Mouse (Mus musculus) neural tube, embryonic 13.5 days (tissue): ENCODE data around the gene Lrba. TPM values are rescaled to one million over a fixed set of nuclear protein-coding genes. Genes with fewer than 3 reads are reported as not detected.

ENCODE experiments used
- ATAC-seq: fragments of 200-750 bp; cut with Nextera tagmentation; 2 replicates; pipeline ENCODE4 v1.8.0; 2017; ENCODE audit warnings: low read depth, mild to moderate bottlenecking, moderate TSS enrichment, moderate library complexity
- H3K27ac ChIP-seq: fragments of 300-500 bp; sonication (generic); replicated peaks from 2 replicates; pipeline ENCODE4 v1.5.1; 2015; ENCODE audit warnings: moderate library complexity, mild to moderate bottlenecking, inconsistent platforms
- H3K27me3 ChIP-seq: fragments of 300-500 bp; sonication (generic); 2 replicates; pipeline ENCODE4 v1.6.1; 2015; ENCODE audit warnings: mild to moderate bottlenecking, inconsistent platforms
- H3K36me3 ChIP-seq: fragments of 300-500 bp; sonication (generic); 2 replicates; pipeline ENCODE4 v1.6.1; 2015; ENCODE audit warnings: mild to moderate bottlenecking, inconsistent platforms
- H3K4me1 ChIP-seq: fragments of 300-500 bp; sonication (generic); replicated peaks from 2 replicates; pipeline ENCODE4 v1.6.1; 2015; ENCODE audit warnings: inconsistent platforms
- H3K4me2 ChIP-seq: fragments of 300-500 bp; sonication (generic); 2 replicates; pipeline ENCODE4 v1.6.1; 2015; ENCODE audit warnings: inconsistent platforms, mild to moderate bottlenecking, moderate library complexity
- H3K4me3 ChIP-seq: fragments of 300-500 bp; sonication (generic); 2 replicates; pipeline ENCODE4 v1.5.1; 2015; ENCODE audit warnings: mild to moderate bottlenecking, inconsistent platforms
- H3K9ac ChIP-seq: fragments of 300-500 bp; sonication (generic); 2 replicates; pipeline ENCODE4 v1.6.1; 2015; ENCODE audit warnings: moderate library complexity, mild to moderate bottlenecking, inconsistent platforms
- H3K9me3 ChIP-seq: fragments of 300-500 bp; sonication (generic); 2 replicates; pipeline ENCODE4 v1.6.1; 2016; ENCODE audit warnings: inconsistent platforms
- WGBS: fragments of 180-500 bp; shearing (Covaris S2); methylation state at CpG from one replicate; pipeline ENCODE4 v1.1.7; 2015; 5-methylcytosine and 5-hydroxymethylcytosine counted together
- polyA plus RNA-seq: library from polyadenylated mRNA; unstranded; fragments of >200 nt; fragmentation: Nextera tagmentation; extraction: Ambion mirVana; gene quantifications from 2 replicates; pipeline ENCODE4 v1.2.1, GENCODE M21; 2015

Lrba gene
- polyA plus RNA-seq, 1 experiment from 2014 or later, result 5.9 TPM

DNA sequence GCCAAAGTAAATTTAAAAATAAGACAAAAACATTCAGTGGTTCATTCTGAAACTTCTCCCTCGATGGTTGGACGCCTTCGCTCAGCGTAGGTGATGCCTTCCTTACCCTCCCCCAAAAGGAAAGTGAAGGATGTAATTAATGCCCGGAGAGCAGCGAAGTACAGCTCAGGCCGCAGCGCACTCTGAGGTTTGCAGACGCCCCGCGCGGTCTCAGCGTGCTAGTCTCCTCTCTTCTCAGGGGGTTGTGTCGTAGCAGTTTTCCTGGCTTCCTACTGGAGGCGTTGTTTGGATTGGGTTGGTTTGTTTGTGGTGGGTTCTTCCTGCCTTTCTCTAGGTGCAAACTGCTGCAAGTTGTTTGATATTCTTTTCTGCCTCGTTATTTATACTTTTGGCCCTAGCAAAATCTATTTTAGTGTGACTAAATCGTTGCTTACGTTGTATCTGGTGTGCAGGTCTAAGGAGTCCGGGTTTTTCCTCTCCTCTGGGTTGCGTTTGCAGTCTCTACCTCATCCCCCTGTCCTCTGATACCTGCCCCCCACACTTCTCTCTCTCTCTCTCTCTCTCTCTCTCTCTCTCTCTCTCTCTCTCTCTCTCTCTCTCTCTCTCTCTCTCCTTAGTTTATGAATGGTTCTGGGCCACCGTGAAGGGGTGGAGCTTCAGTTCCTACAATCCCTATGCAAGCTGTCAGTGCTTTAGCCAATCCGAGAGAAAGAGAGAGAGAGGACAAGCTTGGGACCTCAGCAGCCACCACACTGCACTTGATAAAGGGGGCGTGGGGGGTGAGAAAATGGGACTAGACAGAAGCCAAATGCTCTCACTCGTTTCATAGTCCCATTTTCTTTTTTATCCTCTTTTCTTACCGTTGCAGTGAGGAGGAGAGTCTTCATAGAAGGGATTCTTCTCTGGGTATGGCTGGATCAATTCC is 323.9 kb downstream of the Lrba start, which contains the start of gene Mab21l2:
Mab21l2 (minus strand) TSS at position 539 of the 925 bp plus-strand sequence.
- Histone ChIP-seq H3K27ac (peak within 1 kb of the TSS; percentile 99), H3K4me2 (peak within 1 kb of the TSS; percentile 69), H3K4me3 (peak within 1 kb of the TSS; percentile 64), H3K4me1 (peaks cover 50% of the 10 kb centered on the region), H3K36me3 (no peaks in the 10 kb centered on the region), H3K9ac (peak within 1 kb of the TSS; percentile 85), H3K27me3 (peaks cover 33% of the 10 kb centered on the region), H3K9me3 (no peaks in the 10 kb centered on the region)
- peak; percentile 90 for ATAC-seq
- WGBS, result under 1% methylated on average over 25 of the region's 25 CpGs

DNA sequence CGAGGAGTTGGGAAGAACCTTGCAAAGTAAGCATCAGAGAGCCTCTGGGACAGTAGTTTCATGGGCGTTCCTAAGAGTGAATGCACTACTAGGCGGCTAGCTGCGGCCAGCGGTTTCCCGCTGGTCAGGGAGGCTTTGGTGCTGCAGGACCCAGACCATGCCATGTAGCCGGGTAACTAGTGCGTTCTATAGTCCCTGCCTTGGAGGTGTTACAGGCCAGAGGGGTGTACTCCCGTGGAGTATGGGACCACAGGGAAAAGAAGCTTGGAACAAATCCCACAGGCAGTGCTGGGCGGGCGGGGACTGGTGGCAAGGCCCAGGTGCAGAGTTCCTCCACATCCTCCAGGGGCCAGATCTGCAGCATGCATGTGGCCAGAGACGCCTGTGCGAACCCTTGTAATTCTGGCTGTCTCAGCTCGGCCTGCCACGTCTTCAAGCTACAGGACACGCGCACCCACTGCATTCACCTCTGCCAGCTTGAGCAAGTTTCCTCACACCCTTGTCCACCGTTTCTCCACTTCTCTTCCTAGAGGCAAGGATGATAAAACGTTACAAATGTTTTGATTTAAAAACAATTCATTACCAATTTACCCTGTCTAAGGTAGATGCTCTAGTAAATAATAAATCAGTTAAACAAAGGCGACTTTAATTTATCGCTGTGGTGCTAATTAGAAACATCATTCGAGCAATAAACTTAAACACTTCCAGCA is 326.0 kb downstream of the Lrba start:
- no peaks in the 10 kb centered on the region for H3K36me3 ChIP-seq
- H3K27me3 ChIP-seq, result peaks cover 33% of the 10 kb centered on the region
- no peaks in the 10 kb centered on the region for H3K9me3 ChIP-seq
- peak overlapping the region; percentile 62 for H3K4me2 ChIP-seq
- peak; percentile 24; the same call in 1 of the 2 replicates for ATAC-seq
- peaks cover 50% of the 10 kb centered on the region for H3K4me1 ChIP-seq
- peak overlapping the region; percentile 29 for H3K4me3 ChIP-seq
- H3K9ac ChIP-seq, result peak overlapping the region; percentile 76
- peak overlapping the region; percentile 92 for H3K27ac ChIP-seq
- 1% methylated on average over 22 of the region's 22 CpGs for WGBS

DNA sequence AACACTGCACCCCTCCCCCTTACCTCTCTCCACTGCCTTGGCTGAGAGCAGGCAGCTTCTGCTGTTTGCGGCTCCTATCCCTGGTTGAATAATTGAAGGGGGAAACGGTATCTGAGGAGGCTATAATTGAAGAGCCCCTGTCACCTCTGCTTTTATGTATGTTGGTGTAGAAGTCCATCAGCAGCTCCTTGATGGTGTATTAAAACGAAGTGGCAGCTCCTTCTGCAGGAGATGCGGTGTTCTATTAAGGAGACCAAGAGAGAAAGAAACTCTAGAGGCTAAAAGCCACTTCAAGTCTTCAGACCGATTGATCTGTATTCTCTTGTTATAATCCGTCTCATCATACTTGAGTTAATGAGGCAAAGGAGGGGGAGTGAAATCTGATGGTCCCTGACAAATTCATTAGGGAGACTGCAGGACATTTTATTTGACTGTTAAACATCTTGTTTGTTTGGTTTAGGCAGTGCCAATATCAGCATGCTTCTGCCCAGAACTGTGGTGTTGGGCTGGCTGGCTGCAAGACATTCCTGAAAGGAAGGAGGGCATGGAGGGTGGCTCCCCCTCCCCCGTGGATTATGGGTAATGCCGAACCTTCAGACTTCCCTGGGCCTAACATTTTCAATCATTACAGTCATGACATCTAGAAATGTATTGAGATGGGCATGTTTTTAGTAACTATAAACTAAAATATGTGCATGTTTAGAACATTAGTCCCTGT is 326.7 kb downstream of the Lrba start:
- Histone ChIP-seq H3K27me3 (peaks cover 30% of the 10 kb centered on the region), H3K9ac (peak overlapping the region; percentile 76), H3K9me3 (no peaks in the 10 kb centered on the region), H3K36me3 (no peaks in the 10 kb centered on the region), H3K4me3 (peak overlapping the region; percentile 29), H3K27ac (peak overlapping the region; percentile 92), H3K4me1 (peaks cover 49% of the 10 kb centered on the region), H3K4me2 (peak overlapping the region; percentile 62)
- peak; percentile 57 for ATAC-seq
- WGBS, result 7% methylated on average over 8 of the region's 8 CpGs

DNA sequence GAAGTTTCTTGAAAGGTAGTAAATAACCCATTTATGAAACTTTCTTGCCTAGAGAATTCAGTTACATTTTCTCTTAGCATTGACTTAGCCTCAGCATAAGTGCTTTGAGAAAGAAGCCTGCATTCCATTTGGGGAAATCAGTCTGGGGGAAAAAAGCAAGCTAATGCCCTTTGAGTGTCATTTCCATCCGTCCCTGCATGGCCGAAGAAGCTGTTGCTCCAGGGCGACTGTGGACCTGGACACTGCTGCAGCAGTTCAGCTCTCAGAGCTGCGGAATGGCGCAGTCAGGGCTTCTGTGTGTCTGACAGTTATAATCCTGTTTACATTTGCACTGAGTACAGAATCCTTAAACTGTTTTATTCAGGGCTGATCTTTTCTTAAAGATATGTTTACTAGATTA is 327.7 kb downstream of the Lrba start:
- WGBS, result 42% methylated on average over 5 of the region's 5 CpGs
- H3K4me2 ChIP-seq, result peak overlapping the region; percentile 62
- H3K4me3 ChIP-seq, result no peak overlapping the region
- peaks cover 39% of the 10 kb centered on the region for H3K4me1 ChIP-seq
- peaks cover 26% of the 10 kb centered on the region for H3K27me3 ChIP-seq
- H3K9me3 ChIP-seq, result no peaks in the 10 kb centered on the region
- H3K9ac ChIP-seq, result no peak overlapping the region
- ATAC-seq, result no peak
- peak overlapping the region; percentile 65; the same call in 1 of the 2 replicates for H3K27ac ChIP-seq
- no peaks in the 10 kb centered on the region for H3K36me3 ChIP-seq

DNA sequence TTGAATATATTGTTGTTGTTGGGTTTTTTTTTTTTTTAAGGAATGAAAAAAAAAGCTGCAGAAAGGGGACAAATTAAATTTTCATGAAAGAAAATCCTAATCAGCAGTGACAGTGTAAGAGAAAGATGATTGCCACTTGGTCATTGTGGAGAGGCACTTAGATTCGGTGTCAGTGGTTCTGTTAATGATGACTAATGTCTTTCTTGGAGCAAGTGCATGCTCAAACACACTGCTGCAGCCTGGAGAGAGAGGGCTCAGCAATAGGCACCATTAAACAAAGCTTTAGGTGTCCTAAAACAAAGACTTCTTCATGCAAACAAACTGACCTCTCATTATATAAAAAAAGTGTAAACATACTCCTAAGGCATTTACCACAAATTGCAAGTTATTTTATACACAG is 334.5 kb downstream of the Lrba start:
- Histone ChIP-seq H3K9ac (no peak overlapping the region), H3K27ac (no peak overlapping the region; the same call in 1 of the 2 replicates), H3K4me3 (no peak overlapping the region), H3K4me2 (no peak overlapping the region), H3K4me1 (peaks cover 22% of the 10 kb centered on the region), H3K27me3 (no peaks in the 10 kb centered on the region), H3K36me3 (no peaks in the 10 kb centered on the region), H3K9me3 (no peaks in the 10 kb centered on the region)
- WGBS, result 26% methylated on average over 1 of the region's 1 CpGs
- ATAC-seq, result no peak

DNA sequence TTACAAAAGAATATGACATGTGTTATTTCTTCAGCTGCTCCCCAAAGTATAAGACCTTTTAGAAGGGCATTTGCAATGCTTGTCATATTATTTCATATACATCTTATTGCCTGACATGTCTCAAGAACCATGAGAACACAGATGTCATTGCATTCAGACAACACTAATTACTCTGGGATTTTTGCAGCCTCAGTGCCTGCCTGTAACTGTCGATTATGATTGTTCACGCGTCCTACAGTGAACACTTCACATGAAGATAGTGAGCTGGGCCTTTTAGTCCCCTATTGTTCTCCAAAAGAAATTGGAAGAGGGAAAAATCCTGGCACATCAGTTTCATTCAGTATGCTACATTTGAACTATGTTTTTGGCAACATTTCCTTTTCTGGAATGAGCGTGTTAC is 335.2 kb downstream of the Lrba start:
- no peak overlapping the region for H3K4me3 ChIP-seq
- no peak for ATAC-seq
- H3K4me2 ChIP-seq, result no peak overlapping the region
- no peak overlapping the region for H3K9ac ChIP-seq
- no peaks in the 10 kb centered on the region for H3K36me3 ChIP-seq
- peaks cover 22% of the 10 kb centered on the region for H3K4me1 ChIP-seq
- H3K27ac ChIP-seq, result peak overlapping the region; percentile 78
- H3K27me3 ChIP-seq, result no peaks in the 10 kb centered on the region
- no peaks in the 10 kb centered on the region for H3K9me3 ChIP-seq
- WGBS, result 48% methylated on average over 4 of the region's 4 CpGs

DNA sequence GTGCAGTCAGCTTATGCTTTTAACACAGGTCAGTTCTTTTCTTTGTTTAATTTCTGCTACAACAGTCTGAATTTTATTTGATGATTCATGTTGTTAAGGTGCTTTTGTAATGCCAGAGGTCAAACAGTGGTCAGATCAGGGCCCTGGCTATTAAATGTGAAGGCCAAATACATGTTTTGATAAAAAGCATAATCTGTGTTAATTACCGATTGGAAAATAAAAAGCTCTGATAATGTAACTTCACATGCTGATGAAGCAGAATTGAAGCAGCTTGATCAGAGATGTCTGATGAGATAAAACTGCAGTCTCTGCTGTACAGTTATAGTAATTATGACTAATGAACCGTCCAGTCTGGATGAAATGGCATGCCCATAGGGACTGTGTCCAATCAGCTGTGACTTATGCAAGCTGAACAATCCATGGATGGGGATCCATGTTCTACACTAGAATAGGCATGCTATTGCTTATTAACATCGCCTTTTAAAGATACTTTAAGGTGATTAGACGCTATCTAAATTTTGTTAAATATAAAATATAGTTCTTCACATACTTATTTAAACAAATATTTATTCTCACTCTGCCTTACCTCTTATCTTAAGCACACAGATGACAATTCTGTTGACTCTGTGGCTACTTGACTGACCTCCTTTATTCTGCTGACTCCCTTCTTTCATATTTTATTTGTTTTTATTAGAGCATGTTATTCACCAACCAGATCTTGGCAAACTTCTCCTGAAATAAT is 336.0 kb downstream of the Lrba start:
- Histone ChIP-seq H3K4me2 (no peak overlapping the region), H3K27ac (peak overlapping the region; percentile 78), H3K4me1 (peaks cover 22% of the 10 kb centered on the region), H3K9me3 (no peaks in the 10 kb centered on the region), H3K4me3 (no peak overlapping the region), H3K9ac (no peak overlapping the region), H3K36me3 (no peaks in the 10 kb centered on the region), H3K27me3 (no peaks in the 10 kb centered on the region)
- ATAC-seq, result peak; percentile 82; the same call in 1 of the 2 replicates
- 45% methylated on average over 4 of the region's 4 CpGs for WGBS

DNA sequence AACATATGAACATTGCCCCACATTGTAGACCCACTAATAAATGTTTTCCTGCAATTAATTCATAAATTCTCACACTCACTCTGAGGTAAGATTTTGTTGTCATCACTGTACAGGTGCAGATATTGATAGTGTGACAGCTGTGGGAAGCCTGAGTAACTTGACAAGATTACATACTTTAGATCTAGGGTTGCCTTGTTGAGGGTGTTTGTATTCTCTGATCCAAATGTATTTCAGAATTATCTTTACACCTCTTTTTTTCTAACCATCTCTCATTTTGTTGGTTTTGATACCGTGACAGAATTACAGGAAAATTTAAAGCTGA is 336.5 kb downstream of the Lrba start:
- Histone ChIP-seq H3K27me3 (no peaks in the 10 kb centered on the region), H3K4me2 (no peak overlapping the region), H3K36me3 (no peaks in the 10 kb centered on the region), H3K4me3 (no peak overlapping the region), H3K4me1 (peaks cover 22% of the 10 kb centered on the region), H3K9ac (no peak overlapping the region), H3K27ac (0 out of 2 replicates have a peak overlapping the region, but pooled peaks have one; percentile 78), H3K9me3 (no peaks in the 10 kb centered on the region)
- no peak for ATAC-seq
- WGBS, result 92% methylated on average over 1 of the region's 1 CpGs

DNA sequence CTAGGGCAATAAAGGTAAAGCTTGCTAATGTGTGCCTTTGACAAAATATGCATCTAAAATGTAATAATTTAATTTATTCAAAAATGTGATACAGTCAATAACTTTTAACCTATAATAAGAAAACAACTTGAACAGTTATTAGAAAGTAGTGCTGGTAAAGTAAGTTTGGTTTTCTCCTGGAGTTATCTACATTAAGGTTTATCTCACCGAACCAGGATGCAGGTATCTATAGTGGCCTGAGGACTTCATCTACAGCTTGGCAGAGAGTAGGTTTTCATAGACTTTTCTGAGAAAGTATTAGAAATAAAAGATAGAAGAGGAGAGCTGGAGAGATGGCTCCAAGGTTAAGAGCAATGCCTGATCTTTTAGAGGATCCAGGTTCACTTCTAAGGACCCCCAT is 336.9 kb downstream of the Lrba start:
- Histone ChIP-seq H3K27ac (no peak overlapping the region), H3K4me3 (no peak overlapping the region), H3K27me3 (no peaks in the 10 kb centered on the region), H3K9ac (no peak overlapping the region), H3K4me1 (peaks cover 22% of the 10 kb centered on the region), H3K36me3 (no peaks in the 10 kb centered on the region), H3K4me2 (no peak overlapping the region), H3K9me3 (no peaks in the 10 kb centered on the region)
- WGBS, result 95% methylated on average over 1 of the region's 1 CpGs
- ATAC-seq, result no peak

DNA sequence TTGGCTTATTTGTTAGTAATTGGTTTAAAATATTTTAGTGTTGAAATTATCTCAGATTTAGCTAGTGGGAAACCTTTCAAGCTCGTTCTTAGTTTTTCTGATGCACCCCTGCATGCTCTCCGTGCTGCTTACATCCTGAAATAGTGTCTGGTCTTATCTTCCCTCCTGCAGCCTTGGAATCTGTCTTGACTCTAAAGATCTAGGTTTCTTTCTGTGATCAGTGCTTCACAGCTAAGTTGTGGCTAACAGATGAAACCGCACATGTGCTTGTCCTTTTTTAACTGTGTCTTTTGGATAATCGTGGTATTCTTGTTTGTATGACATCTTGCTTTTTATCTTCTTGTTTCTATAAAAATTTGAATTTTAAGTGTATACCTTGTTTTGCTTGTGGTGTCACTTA is 342.8 kb downstream of the Lrba start:
- WGBS, result 79% methylated on average over 4 of the region's 4 CpGs
- Histone ChIP-seq H3K9ac (no peak overlapping the region), H3K9me3 (no peaks in the 10 kb centered on the region), H3K4me1 (no peaks in the 10 kb centered on the region), H3K27ac (no peak overlapping the region), H3K36me3 (no peaks in the 10 kb centered on the region), H3K27me3 (no peaks in the 10 kb centered on the region), H3K4me3 (no peak overlapping the region), H3K4me2 (no peak overlapping the region)
- no peak for ATAC-seq

DNA sequence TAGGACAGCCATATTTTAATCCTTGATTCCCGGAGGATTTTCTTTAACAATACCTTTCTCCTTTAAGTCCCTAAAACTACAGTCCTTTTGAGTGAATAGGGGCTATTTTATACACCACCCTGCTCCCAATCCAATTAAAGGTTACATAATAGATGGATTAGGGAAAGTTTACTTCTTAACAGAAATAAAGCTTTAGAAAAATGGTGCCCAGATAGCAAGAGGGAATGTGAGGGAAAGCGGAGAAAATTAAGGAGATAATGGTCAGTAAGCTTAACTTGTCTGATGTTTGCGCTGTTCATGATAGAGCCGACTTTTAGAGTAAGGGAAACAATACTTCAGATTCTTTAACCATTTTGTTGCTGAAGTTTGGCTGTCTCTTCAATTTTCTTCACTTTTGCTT is 347.0 kb downstream of the Lrba start:
- ATAC-seq, result no peak
- WGBS, result 50% methylated on average over 4 of the region's 4 CpGs

More for the DNA sequence above, 347.0 kb downstream of the Lrba start:
- H3K27ac ChIP-seq, result no peak overlapping the region
- H3K9me3 ChIP-seq, result no peaks in the 10 kb centered on the region
- H3K4me3 ChIP-seq, result no peak overlapping the region
- H3K4me2 ChIP-seq, result no peak overlapping the region
- no peaks in the 10 kb centered on the region for H3K36me3 ChIP-seq
- no peaks in the 10 kb centered on the region for H3K27me3 ChIP-seq
- no peak overlapping the region for H3K9ac ChIP-seq
- no peaks in the 10 kb centered on the region for H3K4me1 ChIP-seq
